Mouse (Mus musculus): ENCODE data around the gene Asic1. TPM values are rescaled to one million over a fixed set of nuclear protein-coding genes. Genes with fewer than 3 reads are reported as not detected.

Asic1 gene
- total and polyA plus RNA-seq, 3 experiments: 0.08 to 1.0 TPM; not detected in 1

DNA sequence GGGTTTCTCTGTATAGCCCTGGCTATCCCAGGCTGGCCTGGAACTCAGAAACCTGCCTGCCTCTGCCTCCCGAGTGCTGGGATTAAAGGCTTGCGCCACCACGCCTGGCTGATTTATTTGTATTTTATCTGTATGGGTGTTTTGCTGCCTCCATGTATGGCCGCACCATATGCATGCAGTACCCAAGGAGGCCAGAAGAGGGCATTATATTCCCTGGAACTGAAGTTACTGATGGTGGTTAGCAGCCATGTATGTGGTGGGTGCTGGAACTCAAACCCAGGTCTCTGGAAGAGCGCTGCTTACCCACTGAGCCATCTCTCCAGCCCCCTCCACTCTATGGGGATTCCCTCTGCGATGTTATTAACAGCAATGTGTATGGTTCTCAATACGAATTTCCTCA is 12.7 kb downstream of the Asic1 start:
- no peaks in the 10 kb centered on the region for H3K36me3 ChIP-seq (ENCODE audit: control insufficient read depth in 1 of 2, insufficient read depth in 2 of 2, low read length in 2 of 2)
- no peak overlapping the region for H3K4me3 ChIP-seq (ENCODE audit: control insufficient read depth in 1 of 2, insufficient read depth in 1 of 2, low read depth in 2 of 2, low read length in 2 of 2)
- H3K79me2 ChIP-seq (ENCODE audit: control insufficient read depth, insufficient read depth, low read length, poor library complexity): no peaks in the 10 kb centered on the region
- TF ChIP-seq EP300 (IDR thresholded peaks at IDR 0.05; ENCODE audit: low read depth in 1 of 2, low read length in 2 of 2) (no peak), ZC3H11A (IDR thresholded peaks at IDR 0.05; ENCODE audit: low read depth, low read length) (peak; percentile 38; the same call in 1 of the 2 replicates), CTCF (IDR thresholded peaks at IDR 0.05 in 2 of 3, conservative IDR thresholded peaks at IDR 0.05 in 1 of 3; ENCODE audit: control insufficient read depth in 1 of 3, insufficient read depth in 1 of 3, low read depth in 2 of 3, low read length in 3 of 3, poor library complexity in 1 of 3, severe bottlenecking in 1 of 3) (peak; percentile 56 to 80 (median 70)), CHD1 (IDR thresholded peaks at IDR 0.05; ENCODE audit: low read depth, low read length) (no peak), SMC3 (IDR thresholded peaks at IDR 0.05; ENCODE audit: low read depth, low read length) (peak; percentile 58), JUND (IDR thresholded peaks at IDR 0.05; ENCODE audit: low read depth, low read length) (no peak), TCF12 (IDR thresholded peaks at IDR 0.05; ENCODE audit: low read depth, low read length) (no peak), MAZ (IDR thresholded peaks at IDR 0.05; ENCODE audit: low read depth, low read length) (no peak), GABPA (IDR thresholded peaks at IDR 0.05; ENCODE audit: low read depth, low read length) (no peak), MYC (IDR thresholded peaks at IDR 0.05; ENCODE audit: low read depth, low read length) (no peak), ELF1 (IDR thresholded peaks at IDR 0.05; ENCODE audit: low read depth, low read length) (no peak), TAL1 (IDR thresholded peaks at IDR 0.05; ENCODE audit: low read length) (no peak), RAD21 (IDR thresholded peaks at IDR 0.05; ENCODE audit: low read depth, low read length) (peak; percentile 35), SIN3A (IDR thresholded peaks at IDR 0.05; ENCODE audit: low read length) (no peak), MAFK (IDR thresholded peaks at IDR 0.05; ENCODE audit: borderline replicate concordance, low read depth, low read length) (no peak), UBTF (IDR thresholded peaks at IDR 0.05; ENCODE audit: borderline replicate concordance, insufficient read depth, low read depth, low read length) (no peak), USF1 (IDR thresholded peaks at IDR 0.05; ENCODE audit: low read depth, low read length) (no peak), ZMIZ1 (IDR thresholded peaks at IDR 0.05; ENCODE audit: low read depth, low read length) (no peak), KAT2A (conservative IDR thresholded peaks at IDR 0.05; ENCODE audit: low read depth, low read length) (no peak), TBP (IDR thresholded peaks at IDR 0.05; ENCODE audit: low read depth, low read length) (peak; percentile 49; the same call in 1 of the 2 replicates), NELFE (IDR thresholded peaks at IDR 0.05; ENCODE audit: low read depth, low read length) (no peak), RCOR1 (IDR thresholded peaks at IDR 0.05; ENCODE audit: low read depth, low read length) (no peak)
- H3K9me3 ChIP-seq (replicated peaks; ENCODE audit: insufficient read depth, low read length): no peaks in the 10 kb centered on the region
- H3K9ac ChIP-seq (ENCODE audit: control insufficient read depth, low read depth, low read length, poor library complexity, severe bottlenecking): no peak overlapping the region
- H3K4me1 ChIP-seq (ENCODE audit: control insufficient read depth in 1 of 2, insufficient read depth in 2 of 2, low read length in 2 of 2): peaks cover 0 to 6% of the 10 kb centered on the region in 2 experiments; a peak in 1 of 4 replicates
- DNase-seq (ENCODE audit: low read depth, low spot score): peak; percentile 77
- H3K27ac ChIP-seq (ENCODE audit: control insufficient read depth, low read depth, low read length): no peak overlapping the region
- H3K27me3 ChIP-seq (ENCODE audit: control insufficient read depth in 1 of 2, insufficient read depth in 2 of 2, low read length in 2 of 2): peaks cover 14 to 15% of the 10 kb centered on the region in 2 experiments

DNA sequence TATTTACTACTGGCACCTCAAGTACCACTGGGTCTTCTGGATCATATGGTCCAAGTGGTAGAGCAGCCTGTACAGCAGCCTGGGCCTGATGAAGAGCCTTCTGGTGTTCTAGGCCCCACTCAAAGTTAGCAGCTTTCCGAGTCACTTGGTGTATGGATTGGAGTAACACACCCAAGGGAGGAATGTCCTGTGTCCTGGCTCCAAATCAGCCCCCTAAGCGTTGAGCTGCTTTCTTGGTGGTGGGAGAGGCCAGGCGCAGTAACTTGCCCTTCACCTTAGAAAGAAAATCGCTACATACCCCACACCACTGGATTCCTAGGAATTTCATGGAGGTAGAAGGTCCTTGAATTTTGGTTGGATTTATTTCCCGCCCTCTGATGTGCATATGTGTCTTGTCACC is 14.0 kb downstream of the Asic1 start:
- no peaks in the 10 kb centered on the region for H3K79me2 ChIP-seq (ENCODE audit: control insufficient read depth, insufficient read depth, low read length, poor library complexity)
- H3K4me3 ChIP-seq (ENCODE audit: control insufficient read depth in 1 of 2, insufficient read depth in 1 of 2, low read depth in 2 of 2, low read length in 2 of 2): no peak overlapping the region
- no peak overlapping the region for H3K9ac ChIP-seq (ENCODE audit: control insufficient read depth, low read depth, low read length, poor library complexity, severe bottlenecking)
- no peaks in the 10 kb centered on the region for H3K9me3 ChIP-seq (replicated peaks; ENCODE audit: insufficient read depth, low read length)
- H3K27me3 ChIP-seq (ENCODE audit: control insufficient read depth in 1 of 2, insufficient read depth in 2 of 2, low read length in 2 of 2): peaks cover 14 to 15% of the 10 kb centered on the region in 2 experiments
- H3K27ac ChIP-seq (ENCODE audit: control insufficient read depth, low read depth, low read length): no peak overlapping the region
- no peak for DNase-seq (ENCODE audit: low read depth, low spot score)
- no peaks in the 10 kb centered on the region for H3K36me3 ChIP-seq (ENCODE audit: control insufficient read depth in 1 of 2, insufficient read depth in 2 of 2, low read length in 2 of 2)
- H3K4me1 ChIP-seq (ENCODE audit: control insufficient read depth in 1 of 2, insufficient read depth in 2 of 2, low read length in 2 of 2): no peaks in the 10 kb centered on the region
- no peak for TF ChIP-seq CHD1 (IDR thresholded peaks at IDR 0.05; ENCODE audit: low read depth, low read length)
- TF ChIP-seq POLR2A (IDR thresholded peaks at IDR 0.05; ENCODE audit: control insufficient read depth in 1 of 2, insufficient read depth in 1 of 2, low read depth in 1 of 2, low read length in 2 of 2, poor library complexity in 1 of 2): no peak
- no peak for TF ChIP-seq KAT2A (conservative IDR thresholded peaks at IDR 0.05; ENCODE audit: low read depth, low read length)
- TF ChIP-seq SIN3A (IDR thresholded peaks at IDR 0.05; ENCODE audit: low read length): no peak
- TF ChIP-seq CHD2 (IDR thresholded peaks at IDR 0.05; ENCODE audit: low read length): no peak
- no peak for TF ChIP-seq MAZ (IDR thresholded peaks at IDR 0.05; ENCODE audit: low read depth, low read length)
- no peak for TF ChIP-seq MAX (IDR thresholded peaks at IDR 0.05; ENCODE audit: low read length)
- no peak for TF ChIP-seq UBTF (IDR thresholded peaks at IDR 0.05; ENCODE audit: borderline replicate concordance, insufficient read depth, low read depth, low read length)
- TF ChIP-seq USF2 (IDR thresholded peaks at IDR 0.05; ENCODE audit: borderline replicate concordance in 1 of 2, insufficient read depth in 1 of 2, low read depth in 1 of 2, low read length in 2 of 2): no peak
- TF ChIP-seq SMC3 (IDR thresholded peaks at IDR 0.05; ENCODE audit: low read depth, low read length): no peak
- TF ChIP-seq TAL1 (IDR thresholded peaks at IDR 0.05; ENCODE audit: low read length): no peak
- no peak for TF ChIP-seq POLR2AphosphoS5 (IDR thresholded peaks at IDR 0.05; ENCODE audit: borderline replicate concordance, low read depth, low read length)
- no peak for TF ChIP-seq ELF1 (IDR thresholded peaks at IDR 0.05; ENCODE audit: low read depth, low read length)
- TF ChIP-seq BHLHE40 (IDR thresholded peaks at IDR 0.05; ENCODE audit: borderline replicate concordance, low read depth, low read length): no peak
- TF ChIP-seq MYC (IDR thresholded peaks at IDR 0.05; ENCODE audit: low read depth, low read length): no peak
- TF ChIP-seq NRF1 (IDR thresholded peaks at IDR 0.05; ENCODE audit: insufficient read depth, low read depth, low read length, poor library complexity, severe bottlenecking): no peak

All from MEL (cell line).